Mouse (Mus musculus) embryonic fibroblast, embryonic 13.5 days (primary cell): ENCODE results near the gene Pcnt. TPM values are rescaled to one million over a fixed set of nuclear protein-coding genes. Genes with fewer than 3 reads are reported as not detected.

Source experiments
- H3K27ac ChIP-seq: 2 replicates; pipeline ENCODE4 v1.5.1; 2012; ENCODE audit warnings: low read length, control low read depth, inconsistent platforms; ENCODE audit not compliant: insufficient read depth
- H3K4me1 ChIP-seq: 2 replicates; pipeline ENCODE4 v1.6.1; 2011; ENCODE audit warnings: low read length; ENCODE audit not compliant: control insufficient read depth, insufficient read depth
- H3K4me3 ChIP-seq: 2 replicates; pipeline ENCODE4 v1.5.1; 2011; ENCODE audit warnings: mild to moderate bottlenecking, control low read depth, low read length; ENCODE audit not compliant: insufficient read depth
- CTCF ChIP-seq: IDR thresholded peaks from 2 replicates; pipeline ENCODE4 v1.5.1; 2011; ENCODE audit warnings: mild to moderate bottlenecking, control low read depth, low read length, moderate library complexity, borderline replicate concordance; ENCODE audit not compliant: insufficient read depth
- POLR2A ChIP-seq: IDR thresholded peaks from 2 replicates; pipeline ENCODE4 v1.6.1; 2011; ENCODE audit warnings: low read depth, mild to moderate bottlenecking, control low read depth, low read length, moderate library complexity
- polyA plus RNA-seq: library from polyadenylated mRNA; stranded (reverse); fragments of >200 nt; gene quantifications from 2 replicates; pipeline ENCODE4 v1.2.4, GENCODE M21; 2011; ENCODE audit warnings: low read depth; ENCODE audit not compliant: missing spikeins, insufficient read length

Pcnt gene
- polyA plus RNA-seq, 1 experiment = 15.5 TPM

DNA sequence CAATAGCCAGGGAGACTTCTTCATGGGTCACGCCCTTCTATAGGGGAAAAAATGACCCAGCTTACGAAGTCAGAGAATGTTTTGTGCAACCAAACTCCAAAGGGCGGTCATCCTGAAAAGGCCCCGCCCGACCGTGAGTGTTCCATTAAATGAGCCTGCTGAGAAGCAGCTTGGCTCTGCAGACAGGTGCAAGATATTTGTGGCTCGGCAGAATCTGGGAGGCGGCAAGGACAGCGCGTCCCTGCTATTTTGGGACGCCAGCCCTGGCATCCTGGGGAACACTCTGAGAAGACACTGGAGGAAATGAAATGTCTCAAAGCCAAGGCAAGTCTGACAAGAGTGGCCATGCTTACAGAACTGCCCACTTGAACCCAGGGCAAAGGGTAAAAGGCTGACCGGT lies 25.8 kb downstream of the Pcnt start:
- no peak overlapping the region for H3K4me3 ChIP-seq
- no peak overlapping the region for H3K27ac ChIP-seq
- TF ChIP-seq CTCF (no peak), POLR2A (no peak)
- no peaks in the 10 kb centered on the region for H3K4me1 ChIP-seq

DNA sequence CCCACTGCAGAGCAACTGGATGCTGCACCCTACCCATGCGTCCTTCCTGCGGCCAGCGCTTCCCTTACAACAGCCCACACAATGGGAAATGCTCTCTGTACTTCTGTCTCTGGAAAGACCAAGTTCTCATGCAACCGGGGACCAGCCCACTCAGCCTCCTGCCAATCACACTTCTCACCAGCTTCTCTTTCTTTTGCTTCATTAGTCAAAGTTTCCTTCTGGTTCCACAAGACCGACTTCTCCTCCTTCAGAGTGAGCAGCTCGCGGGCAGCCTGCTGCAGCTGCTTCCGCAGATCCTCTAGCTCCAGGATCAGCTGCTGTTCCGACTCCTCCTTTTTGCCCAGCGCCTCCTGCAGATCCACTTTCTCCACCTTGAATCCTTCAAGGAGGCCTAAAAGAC lies 34.1 kb downstream of the Pcnt start:
- Histone ChIP-seq H3K4me1 (no peaks in the 10 kb centered on the region), H3K4me3 (no peak overlapping the region), H3K27ac (no peak overlapping the region)
- TF ChIP-seq POLR2A (no peak), CTCF (no peak)

DNA sequence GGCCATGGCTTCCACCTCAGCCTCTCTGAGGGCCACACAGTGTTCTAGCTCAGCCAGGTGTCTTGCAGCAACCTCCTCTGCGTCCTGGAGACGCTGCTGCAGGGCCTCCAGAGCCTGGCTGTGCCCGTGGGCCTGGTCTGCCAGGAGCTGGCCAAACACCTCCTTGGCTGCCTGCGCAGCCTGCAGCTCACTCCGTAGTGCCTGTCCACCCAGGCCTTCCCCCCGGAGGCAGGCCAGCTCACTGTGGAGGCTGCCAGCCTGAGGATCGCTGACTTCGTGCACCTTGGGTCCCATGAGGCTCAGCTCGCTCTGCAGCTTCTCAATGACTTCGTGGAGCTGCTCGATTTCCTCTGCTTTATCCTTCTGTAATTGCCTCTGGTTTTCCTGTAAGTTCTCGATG lies 50.0 kb downstream of the Pcnt start:
- no peak overlapping the region for H3K4me3 ChIP-seq
- no peaks in the 10 kb centered on the region for H3K4me1 ChIP-seq
- H3K27ac ChIP-seq = no peak overlapping the region
- TF ChIP-seq CTCF = no peak

DNA sequence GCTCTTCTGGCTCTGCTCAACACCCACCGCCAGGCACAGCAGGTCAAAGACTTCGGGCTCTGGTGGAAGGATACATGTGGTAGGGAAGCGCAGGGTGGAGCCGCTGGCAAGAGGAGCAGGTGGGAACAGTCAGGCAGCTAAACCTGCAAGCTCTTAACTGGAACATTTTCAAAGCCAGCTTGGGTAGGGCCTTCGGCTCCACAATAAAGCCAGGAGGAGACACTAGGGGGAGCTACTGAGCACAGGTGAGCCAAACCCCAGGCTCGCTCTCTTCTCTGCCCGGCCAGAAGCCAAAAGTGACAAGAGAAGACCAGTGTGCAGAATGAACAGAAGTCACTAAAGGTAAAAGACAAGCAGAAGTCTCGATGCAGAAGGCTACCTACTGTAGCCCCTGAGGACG lies 50.8 kb downstream of the Pcnt start:
- no peak overlapping the region for H3K4me3 ChIP-seq
- no peaks in the 10 kb centered on the region for H3K4me1 ChIP-seq
- 0 out of 2 replicates have a peak, but pooled peaks have one; percentile 26 for TF ChIP-seq CTCF
- TF ChIP-seq POLR2A = no peak
- H3K27ac ChIP-seq = no peak overlapping the region

DNA sequence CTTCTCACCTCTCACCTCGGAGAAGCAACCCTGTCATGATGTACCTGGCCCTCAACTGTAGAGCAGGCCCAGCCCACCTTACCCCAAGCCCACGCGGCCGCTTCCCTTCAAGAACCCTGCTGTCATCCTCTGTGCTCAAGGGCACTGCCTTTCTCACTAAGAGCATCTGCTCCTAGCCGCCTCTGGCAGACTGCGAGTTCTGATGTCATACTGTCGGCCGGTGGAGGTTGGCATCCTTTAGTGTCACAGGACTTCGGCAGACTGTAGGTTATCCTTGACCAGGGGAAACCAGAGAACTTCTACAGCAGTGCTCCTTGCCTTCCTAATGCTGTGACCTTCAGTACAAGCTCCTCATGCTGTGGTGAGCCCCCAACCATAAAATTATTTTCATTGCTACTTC lies 51.4 kb downstream of the Pcnt start:
- Histone ChIP-seq H3K4me3 (no peak overlapping the region), H3K4me1 (no peaks in the 10 kb centered on the region), H3K27ac (no peak overlapping the region)
- TF ChIP-seq POLR2A = no peak
- no peak for TF ChIP-seq CTCF

DNA sequence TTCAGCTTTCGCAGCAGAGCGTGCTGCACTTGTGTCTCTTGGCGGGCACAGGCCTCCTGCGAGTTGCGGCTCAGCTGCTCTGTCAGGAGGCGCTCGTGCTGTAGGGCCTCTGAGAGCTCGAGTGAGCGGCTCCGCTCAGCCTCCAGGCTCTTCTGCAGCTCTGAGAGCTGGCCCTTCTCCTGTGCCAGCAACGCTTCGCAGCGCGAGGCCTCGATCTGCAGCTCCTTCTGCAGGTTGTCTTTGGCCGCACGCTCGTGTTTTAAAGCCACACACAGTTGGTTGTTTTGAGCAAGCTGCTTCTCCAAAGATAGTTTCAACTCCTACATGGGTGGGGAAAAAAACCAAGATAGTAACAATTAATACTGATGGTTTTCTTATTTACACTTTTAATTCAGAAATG lies 67.6 kb downstream of the Pcnt start:
- Histone ChIP-seq H3K4me3 (no peak overlapping the region), H3K4me1 (no peaks in the 10 kb centered on the region), H3K27ac (no peak overlapping the region)
- TF ChIP-seq CTCF = no peak

DNA sequence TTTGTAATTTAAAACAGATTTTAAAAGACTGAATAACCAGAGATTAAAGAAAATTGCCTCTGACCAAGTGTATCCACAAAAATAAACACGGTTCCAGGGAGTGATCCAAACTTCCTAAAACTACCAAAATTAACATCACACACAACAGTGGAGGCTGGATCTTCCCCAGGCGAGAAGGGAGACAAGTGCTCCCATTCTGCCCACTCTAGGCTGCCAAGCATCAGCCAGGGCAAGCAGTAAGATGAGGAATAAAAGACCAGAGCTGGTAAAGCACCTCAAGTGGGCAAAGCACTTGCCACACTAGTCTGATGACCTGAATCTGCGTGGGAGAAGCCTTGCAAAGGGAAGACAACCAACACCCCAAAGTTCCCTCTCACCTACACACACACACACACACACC lies 70.8 kb downstream of the Pcnt start:
- no peak overlapping the region for H3K4me3 ChIP-seq
- no peak overlapping the region for H3K27ac ChIP-seq
- no peaks in the 10 kb centered on the region for H3K4me1 ChIP-seq
- no peak for TF ChIP-seq CTCF

DNA sequence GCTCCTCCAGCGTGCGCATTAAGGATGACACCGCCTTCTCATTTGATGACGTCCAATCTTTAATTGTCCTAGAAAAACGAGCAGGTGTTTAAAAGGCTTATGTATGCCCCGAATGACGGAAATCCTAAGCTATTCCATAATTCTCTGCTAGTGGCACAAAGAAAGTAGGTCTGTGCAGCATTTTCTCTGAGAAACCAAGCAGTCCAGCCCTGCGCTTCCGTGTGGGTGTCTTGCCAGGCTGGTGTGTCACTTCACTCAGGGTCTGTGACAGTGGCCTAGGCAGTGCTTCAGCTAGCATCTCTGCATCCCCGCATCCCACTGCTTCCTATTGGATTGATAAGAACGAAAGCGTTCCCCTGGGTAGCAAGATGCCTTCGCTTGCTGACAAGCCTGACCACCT lies 73.8 kb downstream of the Pcnt start:
- no peak overlapping the region for H3K27ac ChIP-seq
- no peak overlapping the region for H3K4me3 ChIP-seq
- H3K4me1 ChIP-seq = no peaks in the 10 kb centered on the region
- no peak for TF ChIP-seq POLR2A
- TF ChIP-seq CTCF = no peak

DNA sequence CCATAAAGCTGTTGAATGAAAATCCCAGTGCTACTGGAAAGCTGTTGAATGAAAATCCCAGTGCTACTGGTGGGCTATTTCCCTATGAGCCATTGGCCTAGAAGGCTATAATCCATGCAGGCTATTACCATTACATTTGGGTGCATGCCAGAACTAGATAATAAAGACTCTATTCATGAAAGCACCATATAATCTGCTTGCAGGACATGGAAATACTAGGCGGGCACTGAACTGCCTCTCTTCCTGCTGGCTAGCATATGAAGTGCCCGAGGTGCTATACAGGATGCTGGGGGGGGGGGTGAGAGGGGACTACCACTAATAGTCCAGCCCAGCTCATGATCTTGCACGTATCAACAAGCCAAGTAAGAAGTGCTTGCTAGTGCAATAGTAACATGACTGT lies 79.4 kb downstream of the Pcnt start:
- Histone ChIP-seq H3K27ac (no peak overlapping the region), H3K4me1 (peaks cover 2% of the 10 kb centered on the region; the same call in 1 of the 2 replicates), H3K4me3 (no peak overlapping the region)
- TF ChIP-seq POLR2A (no peak), CTCF (no peak)

DNA sequence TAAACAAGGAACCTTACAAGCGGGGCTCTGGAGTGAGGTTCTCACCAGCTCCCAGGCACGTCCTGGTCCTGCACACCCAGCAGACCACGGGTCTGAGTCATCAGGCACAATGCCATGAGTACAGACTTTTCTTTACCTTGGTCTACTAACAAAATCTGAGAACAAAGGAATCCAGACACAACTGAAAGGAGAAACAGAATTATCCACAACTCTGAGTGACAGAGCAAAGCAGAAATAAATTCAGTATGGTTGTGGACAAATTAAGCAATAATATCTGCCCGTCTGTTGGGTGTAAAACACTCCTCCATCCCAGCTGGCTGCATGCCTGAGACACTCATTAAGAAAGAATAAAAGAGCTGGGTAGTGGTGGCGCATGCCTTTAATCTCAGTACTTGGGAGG lies 84.1 kb downstream of the Pcnt start:
- no peak overlapping the region for H3K4me3 ChIP-seq

DNA sequence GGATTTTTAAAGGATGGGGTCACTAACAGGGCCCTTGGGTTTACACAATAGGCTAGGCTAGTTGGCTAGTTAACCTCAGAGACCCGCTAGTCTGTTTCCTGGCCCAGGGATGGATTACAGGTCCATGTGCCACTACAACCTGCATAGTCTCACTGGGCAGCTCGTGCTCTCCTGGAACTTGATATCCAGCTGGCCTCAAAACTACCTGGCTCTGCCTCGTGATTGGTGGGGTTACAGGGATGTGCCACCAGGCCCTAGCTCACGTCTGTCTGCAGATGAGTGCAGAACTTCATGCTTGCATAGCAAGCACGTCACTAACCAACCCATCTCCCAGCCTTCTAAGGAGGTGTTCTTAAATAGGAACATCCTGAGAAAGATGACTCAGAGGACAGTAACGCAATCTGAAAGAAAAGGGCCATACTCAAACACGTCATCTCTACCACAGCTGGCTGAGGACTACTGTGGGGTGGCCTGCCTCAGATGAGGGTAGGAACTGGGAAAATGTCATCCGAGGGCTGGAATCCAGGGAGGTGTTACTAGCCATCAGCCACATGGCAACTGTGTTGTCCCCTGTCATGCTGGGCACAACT lies 85.2 kb downstream of the Pcnt start:
- Histone ChIP-seq H3K4me1 (peaks cover 8% of the 10 kb centered on the region; the same call in 1 of the 2 replicates), H3K27ac (no peak overlapping the region), H3K4me3 (no peak overlapping the region)
- TF ChIP-seq CTCF (no peak), POLR2A (no peak)

More for the DNA sequence above, 84.1 kb downstream of the Pcnt start:
- no peak for TF ChIP-seq CTCF
- TF ChIP-seq POLR2A = no peak
- Histone ChIP-seq H3K27ac (peak overlapping the region; percentile 32; the same call in 1 of the 2 replicates), H3K4me1 (peaks cover 8% of the 10 kb centered on the region; the same call in 1 of the 2 replicates)

DNA sequence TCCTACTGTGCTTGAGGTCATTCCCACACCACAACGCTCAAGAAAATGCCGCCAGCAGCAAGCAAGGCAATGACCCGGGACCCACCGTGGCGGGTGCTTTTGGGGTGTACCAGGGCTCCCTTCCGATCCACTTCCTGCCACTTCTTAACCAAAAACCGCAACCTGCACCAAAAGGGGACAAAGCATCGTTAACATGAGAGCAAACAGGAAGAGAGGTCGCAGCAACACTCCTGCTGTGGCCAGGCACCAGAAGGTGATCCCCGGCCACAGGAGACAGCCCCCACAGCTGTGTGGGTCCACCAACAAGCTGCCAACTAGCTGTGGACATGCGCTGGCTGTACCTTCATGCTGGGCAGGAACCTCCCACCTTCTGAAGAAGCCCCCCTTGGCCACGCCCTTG lies 87.6 kb downstream of the Pcnt start:
- Histone ChIP-seq H3K27ac (no peak overlapping the region), H3K4me1 (peaks cover 8% of the 10 kb centered on the region; the same call in 1 of the 2 replicates), H3K4me3 (no peak overlapping the region)
- no peak for TF ChIP-seq POLR2A
- TF ChIP-seq CTCF = no peak
